In genomic region chr6:87131078-87131477, GRCm38 (mm10) we compare ENCODE assay signal across 25 mouse cellular contexts. TPM values are rescaled to one million over a fixed set of nuclear protein-coding genes. Genes with fewer than 3 reads are reported as not detected.
DNase-seq lines count a peak whose midpoint lies in the region; ATAC-seq and TF ChIP-seq lines count a peak whose summit lies in the region.
"Had no signal": no experiment of that assay in that cellular context is flagged by ENCODE, and none has a peak within 500 bp of the region (broad histone marks: within the 10 kb centered on the region; RNA-seq: fewer than 3 reads in every experiment).

No protein-coding gene starts in this region.

- H3K4me2 ChIP-seq in kidney, postnatal 0 days (ENCODE audit: low read length) = no peak overlapping the region
- H3K4me2 ChIP-seq in midbrain, embryonic 11.5 days = no peak overlapping the region
- H3K4me2 ChIP-seq in midbrain, embryonic 13.5 days (replicated peaks) = no peak overlapping the region
- H3K4me2 ChIP-seq in stomach, postnatal 0 days (replicated peaks; ENCODE audit: low read depth) = no peak overlapping the region
- H3K4me2 ChIP-seq: embryonic facial prominence, embryonic 15.5 days; hindbrain, embryonic 15.5 days; limb, embryonic 15.5 days had no signal

- no peaks in the 10 kb centered on the region for H3K79me2 ChIP-seq in MEL (ENCODE audit: control insufficient read depth, insufficient read depth, low read length, poor library complexity)

- TF ChIP-seq EP300 in MEL (IDR thresholded peaks at IDR 0.05; ENCODE audit: low read depth in 1 of 2, low read length in 2 of 2) = no peak
- no peak for TF ChIP-seq EP300 in stomach, postnatal 0 days (optimal IDR thresholded peaks at IDR 0.05)

- H3K4me1 ChIP-seq in kidney, postnatal 0 days (replicated peaks; ENCODE audit: insufficient read depth, low read length) = peaks cover 7% of the 10 kb centered on the region; the same call in 1 of the 2 replicates
- H3K4me1 ChIP-seq in midbrain, embryonic 11.5 days (ENCODE audit: control insufficient read depth, insufficient read depth, low read length) = no peaks in the 10 kb centered on the region
- H3K4me1 ChIP-seq in midbrain, embryonic 13.5 days (replicated peaks) = no peaks in the 10 kb centered on the region
- H3K4me1 ChIP-seq in MEL (ENCODE audit: control insufficient read depth in 1 of 2, insufficient read depth in 2 of 2, low read length in 2 of 2) = no peaks in the 10 kb centered on the region
- peaks cover 2% of the 10 kb centered on the region; the same call in 1 of the 2 replicates for H3K4me1 ChIP-seq in stomach, postnatal 0 days (replicated peaks; ENCODE audit: control insufficient read depth, insufficient read depth)

- H3K4me3 ChIP-seq in kidney, postnatal 0 days (replicated peaks; ENCODE audit: low read depth, low read length) = no peak overlapping the region
- H3K4me3 ChIP-seq in midbrain, embryonic 11.5 days (ENCODE audit: low read depth, low read length) = no peak overlapping the region
- H3K4me3 ChIP-seq in midbrain, embryonic 13.5 days (replicated peaks) = no peak overlapping the region
- no peak overlapping the region for H3K4me3 ChIP-seq in MEL (ENCODE audit: control insufficient read depth in 1 of 2, insufficient read depth in 1 of 2, low read depth in 2 of 2, low read length in 2 of 2)
- no peak overlapping the region for H3K4me3 ChIP-seq in stomach, postnatal 0 days (ENCODE audit: low read depth, low read length)
- H3K4me3 ChIP-seq: embryonic facial prominence, embryonic 15.5 days; hindbrain, embryonic 15.5 days; limb, embryonic 15.5 days had no signal

- peak; percentile 14; the same call in 1 of the 2 replicates for TF ChIP-seq CTCF in kidney, postnatal 0 days (IDR thresholded peaks at IDR 0.05; ENCODE audit: low read depth)
- peak; percentile 14 to 30 (median 24); a peak in 3 of 6 replicates for TF ChIP-seq CTCF in MEL (IDR thresholded peaks at IDR 0.05 in 2 of 3, conservative IDR thresholded peaks at IDR 0.05 in 1 of 3; ENCODE audit: control insufficient read depth in 1 of 3, insufficient read depth in 1 of 3, low read depth in 2 of 3, low read length in 3 of 3, poor library complexity in 1 of 3, severe bottlenecking in 1 of 3)
- TF ChIP-seq CTCF in stomach, postnatal 0 days (IDR thresholded peaks at IDR 0.05; ENCODE audit: low read depth) = peak; percentile 40

- WGBS in kidney, postnatal 0 days = 79% methylated on average over 1 of the region's 1 CpGs
- 71% methylated on average over 1 of the region's 1 CpGs for WGBS in midbrain, embryonic 11.5 days
- 68% methylated on average over 1 of the region's 1 CpGs for WGBS in midbrain, embryonic 13.5 days
- WGBS in stomach, postnatal 0 days = 67% methylated on average over 1 of the region's 1 CpGs

- TF ChIP-seq POLR2A in MEL (IDR thresholded peaks at IDR 0.05; ENCODE audit: control insufficient read depth in 1 of 2, insufficient read depth in 1 of 2, low read depth in 1 of 2, low read length in 2 of 2, poor library complexity in 1 of 2) = no peak

- H3K9ac ChIP-seq in kidney, postnatal 0 days (ENCODE audit: low read depth, low read length) = no peak overlapping the region
- no peak overlapping the region for H3K9ac ChIP-seq in midbrain, embryonic 11.5 days (ENCODE audit: low read length)
- no peak overlapping the region for H3K9ac ChIP-seq in midbrain, embryonic 13.5 days (replicated peaks)
- H3K9ac ChIP-seq in MEL (ENCODE audit: control insufficient read depth, low read depth, low read length, poor library complexity, severe bottlenecking) = no peak overlapping the region
- no peak overlapping the region for H3K9ac ChIP-seq in stomach, postnatal 0 days (ENCODE audit: low read length)
- H3K9ac ChIP-seq: embryonic facial prominence, embryonic 15.5 days; hindbrain, embryonic 15.5 days; limb, embryonic 15.5 days had no signal

- no peak for ATAC-seq in kidney, postnatal 0 days (replicated peaks; ENCODE audit: low FRiP score, low read depth)
- no peak for ATAC-seq in midbrain, embryonic 11.5 days (ENCODE audit: low FRiP score)
- ATAC-seq in midbrain, embryonic 13.5 days = no peak
- ATAC-seq in stomach, postnatal 0 days (ENCODE audit: low FRiP score, low TSS enrichment) = no peak
- ATAC-seq: forebrain, embryonic 16.5 days had no signal

- H3K9me3 ChIP-seq in kidney, postnatal 0 days (replicated peaks; ENCODE audit: low read length) = no peaks in the 10 kb centered on the region
- H3K9me3 ChIP-seq in midbrain, embryonic 11.5 days (ENCODE audit: control insufficient read depth, low read length) = no peaks in the 10 kb centered on the region
- no peaks in the 10 kb centered on the region for H3K9me3 ChIP-seq in midbrain, embryonic 13.5 days
- no peaks in the 10 kb centered on the region for H3K9me3 ChIP-seq in MEL (replicated peaks; ENCODE audit: insufficient read depth, low read length)
- H3K9me3 ChIP-seq in stomach, postnatal 0 days (ENCODE audit: control insufficient read depth, low read length) = no peaks in the 10 kb centered on the region
- H3K9me3 ChIP-seq: embryonic facial prominence, embryonic 15.5 days; hindbrain, embryonic 15.5 days; limb, embryonic 15.5 days had no signal

- no peaks in the 10 kb centered on the region for H3K27me3 ChIP-seq in kidney, postnatal 0 days (ENCODE audit: insufficient read depth, low read length)
- no peaks in the 10 kb centered on the region for H3K27me3 ChIP-seq in midbrain, embryonic 11.5 days (ENCODE audit: control insufficient read depth, insufficient read depth, low read length)
- no peaks in the 10 kb centered on the region for H3K27me3 ChIP-seq in midbrain, embryonic 13.5 days
- peaks cover 5 to 8% of the 10 kb centered on the region in 2 experiments for H3K27me3 ChIP-seq in MEL (ENCODE audit: control insufficient read depth in 1 of 2, insufficient read depth in 2 of 2, low read length in 2 of 2)
- H3K27me3 ChIP-seq in stomach, postnatal 0 days (ENCODE audit: control insufficient read depth, insufficient read depth, low read length) = no peaks in the 10 kb centered on the region
- H3K27me3 ChIP-seq: embryonic facial prominence, embryonic 15.5 days; hindbrain, embryonic 15.5 days; limb, embryonic 15.5 days had no signal

- H3K27ac ChIP-seq in kidney, postnatal 0 days = no peak overlapping the region
- no peak overlapping the region for H3K27ac ChIP-seq in midbrain, embryonic 11.5 days (ENCODE audit: low read depth, low read length)
- H3K27ac ChIP-seq in midbrain, embryonic 13.5 days = no peak overlapping the region
- H3K27ac ChIP-seq in MEL (ENCODE audit: control insufficient read depth, low read depth, low read length) = no peak overlapping the region
- H3K27ac ChIP-seq in stomach, postnatal 0 days (replicated peaks) = no peak overlapping the region
- H3K27ac ChIP-seq: embryonic facial prominence, embryonic 15.5 days; hindbrain, embryonic 15.5 days; limb, embryonic 15.5 days had no signal

- peaks cover 3% of the 10 kb centered on the region; the same call in 1 of the 2 replicates for H3K36me3 ChIP-seq in kidney, postnatal 0 days (ENCODE audit: insufficient read depth, low read length)
- H3K36me3 ChIP-seq in midbrain, embryonic 11.5 days (ENCODE audit: control insufficient read depth, insufficient read depth, low read length) = no peaks in the 10 kb centered on the region
- no peaks in the 10 kb centered on the region for H3K36me3 ChIP-seq in midbrain, embryonic 13.5 days
- H3K36me3 ChIP-seq in MEL (ENCODE audit: control insufficient read depth in 1 of 2, insufficient read depth in 2 of 2, low read length in 2 of 2) = no peaks in the 10 kb centered on the region
- H3K36me3 ChIP-seq in stomach, postnatal 0 days (ENCODE audit: control insufficient read depth, insufficient read depth, low read length) = 0 out of 2 replicates have a peak, but pooled peaks cover under 1% of the 10 kb centered on the region
- H3K36me3 ChIP-seq: hindbrain, embryonic 15.5 days had no signal

- TF ChIP-seq RAD21 in MEL (IDR thresholded peaks at IDR 0.05; ENCODE audit: low read depth, low read length) = no peak

- no peak for DNase-seq in kidney, postnatal 0 days (ENCODE audit: low spot score)
- DNase-seq in kidney, postnatal 10 days = no peak
- peak; percentile 75 for DNase-seq in midbrain, embryonic 11.5 days (ENCODE audit: low spot score, missing footprints)
- DNase-seq in MEL (ENCODE audit: low read depth, low spot score) = no peak
- DNase-seq in stomach, postnatal 0 days (ENCODE audit: low spot score) = no peak
- DNase-seq in adrenal gland, adult 18-20 months (ENCODE audit: low spot score in 2 of 2) = no peak
- DNase-seq: adrenal gland, postnatal 25 days; cerebellum, adult 11 months; cerebellum, adult 9-11 months; gastrocnemius, postnatal 36 days; kidney, adult 9 months; kidney, postnatal 36 days; lung, adult 18-20 months; midbrain, embryonic 14.5 days; right cerebral cortex, postnatal 4 days had no signal

TF ChIP-seq in MEL, 35 proteins besides CTCF, POLR2A, EP300 and RAD21:
- TF ChIP-seq ELF1 (IDR thresholded peaks at IDR 0.05; ENCODE audit: low read depth, low read length) (no peak), ZC3H11A (IDR thresholded peaks at IDR 0.05; ENCODE audit: low read depth, low read length) (no peak)

RNA-seq across cellular contexts. Expression of gene D6Ertd527e, which starts 26.5 kb away (rescaled TPM):
- 0.17 and 0.19 TPM in 2 replicates for polyA plus RNA-seq in kidney, postnatal 0 days (2015; fragmentation: Nextera tagmentation; extraction: Ambion mirVana)
- polyA plus RNA-seq in midbrain, embryonic 11.5 days (2014; fragmentation: Nextera tagmentation; extraction: Ambion mirVana) = 0.19 TPM in 1 of 2 replicates, not detected in the other
- 0.12 and 0.16 TPM in 2 replicates for polyA plus RNA-seq in midbrain, embryonic 13.5 days (2015; fragmentation: Nextera tagmentation; extraction: Ambion mirVana)
- total RNA-seq in MEL (2012; rRNA removed) = not detected in 2 replicates
- polyA plus RNA-seq in MEL (2012; ENCODE audit: insufficient read depth in 1 of 2, insufficient read length in 2 of 2, low read depth in 1 of 2, low replicate concordance in 2 of 2, missing spikeins in 1 of 2) = under 1 TPM in 1 of 2 experiments, not detected in 1; 0.06 TPM
- 0.19 and 0.29 TPM in 2 replicates for polyA plus RNA-seq in stomach, postnatal 0 days (2015; fragmentation: Nextera tagmentation; extraction: Ambion mirVana)
- total RNA-seq in adrenal gland, adult 18-20 months (2021) = not detected
- total RNA-seq: common myeloid progenitor, adult 5-6 weeks; gastrocnemius, postnatal 36 days; hematopoietic stem cell, adult 5-6 weeks; left cerebral cortex, adult 18-20 months; left cerebral cortex, postnatal 36 days had no signal
- polyA plus RNA-seq: midbrain, embryonic 14.5 days; neural tube, embryonic 14.5 days had no signal
